Mouse (Mus musculus) embryonic fibroblast, embryonic 13.5 days (primary cell): ENCODE data around the gene Ccdc38.

Experiments
- CTCF ChIP-seq: IDR thresholded peaks from 2 replicates; pipeline ENCODE4 v1.5.1; 2011; ENCODE audit warnings: mild to moderate bottlenecking, control low read depth, low read length, moderate library complexity, borderline replicate concordance; ENCODE audit not compliant: insufficient read depth
- POLR2A ChIP-seq: IDR thresholded peaks from 2 replicates; pipeline ENCODE4 v1.6.1; 2011; ENCODE audit warnings: low read depth, mild to moderate bottlenecking, control low read depth, low read length, moderate library complexity

- no peak for TF ChIP-seq CTCF
- TF ChIP-seq POLR2A, result no peak
Measured at GRCm38 (mm10) chr10:93588796-93589195, 48.4 kb downstream of the Ccdc38 start.
